Mouse (Mus musculus): ENCODE data around the gene Gm19935.

Gm19935 gene

DNA sequence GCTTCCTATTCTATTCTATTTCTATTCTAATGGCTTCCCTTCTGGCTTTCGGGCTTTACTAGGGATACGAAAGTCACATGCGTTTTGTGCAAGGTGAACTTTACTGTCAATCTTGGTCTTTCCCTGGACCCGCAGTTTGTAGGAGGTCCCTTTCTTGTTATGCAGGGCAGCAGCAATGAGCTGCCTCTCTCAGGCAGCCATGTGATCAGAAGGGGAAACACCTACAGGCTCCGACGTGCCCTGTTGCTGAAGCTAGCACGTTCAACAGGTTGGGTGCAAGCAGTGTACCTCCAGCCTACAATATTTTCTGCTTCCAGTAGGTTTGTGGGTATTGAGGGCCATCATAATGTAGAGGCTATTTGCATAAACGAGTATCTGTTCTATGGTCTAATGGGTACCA is 13.8 kb upstream of the Gm19935 start:
- no peak for DNase-seq (ENCODE audit: low read depth in 1 of 2, low spot score in 2 of 2)

GRCm38 (mm10) chr8:90829825-90830224 is 12.6 kb upstream of the Gm19935 start:
- DNase-seq (ENCODE audit: low read depth in 1 of 2, low spot score in 2 of 2): no peak

DNA sequence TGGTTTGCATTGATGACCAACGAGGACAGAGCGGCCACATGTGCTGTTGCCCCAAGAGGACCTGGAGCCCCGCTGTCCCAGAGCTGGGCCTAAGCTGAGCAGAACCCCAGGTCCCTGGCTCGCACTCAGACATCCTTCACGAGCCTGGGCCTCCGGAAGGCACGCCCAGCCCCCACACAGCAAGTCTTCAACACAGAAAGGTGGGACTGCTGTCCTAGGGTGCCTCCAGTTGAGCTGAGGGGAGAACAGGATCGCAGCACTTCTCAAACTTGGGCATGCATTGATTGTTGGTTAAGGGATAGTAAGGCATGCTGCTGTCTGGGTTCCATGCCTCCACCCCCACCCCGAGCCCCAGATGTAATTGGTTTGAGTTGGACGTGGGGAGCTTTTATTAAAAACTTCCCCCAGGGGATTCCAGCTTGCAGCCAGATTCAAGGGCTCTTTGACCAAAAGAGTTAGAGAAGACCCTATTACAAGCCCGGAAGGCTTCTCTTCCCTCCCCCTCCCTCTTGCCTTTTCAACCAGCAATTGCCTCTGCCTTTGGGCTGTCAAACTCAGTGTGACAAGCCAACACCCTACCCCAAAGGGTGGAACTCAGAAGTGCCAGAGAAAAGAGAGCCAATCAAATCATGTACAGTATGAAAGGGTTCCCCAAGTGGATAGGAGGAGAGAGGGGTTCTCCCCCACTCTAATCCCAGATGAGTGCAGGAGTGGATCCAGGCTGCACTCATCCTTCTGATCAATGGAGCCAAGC is 12.0 kb upstream of the Gm19935 start:
- no peak for DNase-seq (ENCODE audit: low read depth in 1 of 2, low spot score in 2 of 2)

GRCm38 (mm10) chr8:90828181-90828986 is 11.2 kb upstream of the Gm19935 start, which contains the start of gene Chd9:
TSS of gene Chd9 (plus strand) at chr8:90828352.
- peak; percentile 87 to 90 for DNase-seq (ENCODE audit: low read depth in 1 of 2, low spot score in 2 of 2)

GRCm38 (mm10) chr8:90825459-90825871 is 8.3 kb upstream of the Gm19935 start:
- DNase-seq (ENCODE audit: low read depth in 1 of 2, low spot score in 2 of 2): no peak

DNA sequence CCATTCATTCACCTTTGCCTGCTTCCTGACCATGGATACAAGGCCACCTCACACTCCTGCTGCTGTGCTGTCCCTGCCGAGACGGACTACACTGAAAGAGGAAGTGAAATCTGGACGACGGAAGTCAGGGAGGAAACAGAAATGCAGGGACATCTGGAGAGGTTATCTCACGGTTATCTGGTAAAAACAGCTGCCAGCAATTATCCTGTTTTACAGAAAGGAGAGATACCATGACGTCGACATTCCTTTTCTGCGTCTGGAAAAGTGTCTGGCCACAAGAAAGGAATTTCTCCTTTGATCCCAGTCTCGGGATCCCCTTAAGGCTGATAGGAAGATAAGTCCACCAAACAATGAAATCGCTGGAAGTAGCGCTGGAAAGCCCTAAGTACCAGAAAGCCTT is 5.2 kb upstream of the Gm19935 start:
- DNase-seq (ENCODE audit: low read depth in 1 of 2, low spot score in 2 of 2): peak in 1 of 2 experiments; percentile 28

DNA sequence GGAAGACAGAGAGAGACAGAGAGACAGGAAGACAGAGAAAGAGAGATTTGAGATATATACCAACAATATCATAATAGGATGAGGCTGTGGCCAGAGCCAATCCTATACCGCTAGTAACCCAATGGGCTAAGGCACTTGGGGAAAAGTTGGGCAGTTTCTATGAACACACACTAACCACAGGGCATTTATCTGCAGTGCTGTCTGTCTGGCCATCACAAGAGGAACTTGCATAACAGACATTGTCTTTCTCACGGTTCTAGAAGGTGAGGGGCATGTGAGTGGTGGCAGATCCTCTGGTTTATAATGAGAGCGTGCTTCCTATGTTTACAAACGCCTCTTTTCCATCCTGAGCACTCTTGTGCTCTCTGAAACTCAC is 3.1 kb upstream of the Gm19935 start:
- no peak for DNase-seq (ENCODE audit: low read depth in 1 of 2, low spot score in 2 of 2)

- no peak for DNase-seq (ENCODE audit: low read depth in 1 of 2, low spot score in 2 of 2)
Observed at GRCm38 (mm10) chr8:90819561-90820320, 2.5 kb upstream of the Gm19935 start.

GRCm38 (mm10) chr8:90816061-90816882 is 921 bp downstream of the Gm19935 start:
- DNase-seq (ENCODE audit: low read depth in 1 of 2, low spot score in 2 of 2): no peak

GRCm38 (mm10) chr8:90813602-90814320 is 3.4 kb downstream of the Gm19935 start:
- DNase-seq (ENCODE audit: low read depth in 1 of 2, low spot score in 2 of 2): no peak

GRCm38 (mm10) chr8:90799473-90799872 is 17.7 kb downstream of the Gm19935 start:
- DNase-seq (ENCODE audit: low read depth in 1 of 2, low spot score in 2 of 2): no peak

DNA sequence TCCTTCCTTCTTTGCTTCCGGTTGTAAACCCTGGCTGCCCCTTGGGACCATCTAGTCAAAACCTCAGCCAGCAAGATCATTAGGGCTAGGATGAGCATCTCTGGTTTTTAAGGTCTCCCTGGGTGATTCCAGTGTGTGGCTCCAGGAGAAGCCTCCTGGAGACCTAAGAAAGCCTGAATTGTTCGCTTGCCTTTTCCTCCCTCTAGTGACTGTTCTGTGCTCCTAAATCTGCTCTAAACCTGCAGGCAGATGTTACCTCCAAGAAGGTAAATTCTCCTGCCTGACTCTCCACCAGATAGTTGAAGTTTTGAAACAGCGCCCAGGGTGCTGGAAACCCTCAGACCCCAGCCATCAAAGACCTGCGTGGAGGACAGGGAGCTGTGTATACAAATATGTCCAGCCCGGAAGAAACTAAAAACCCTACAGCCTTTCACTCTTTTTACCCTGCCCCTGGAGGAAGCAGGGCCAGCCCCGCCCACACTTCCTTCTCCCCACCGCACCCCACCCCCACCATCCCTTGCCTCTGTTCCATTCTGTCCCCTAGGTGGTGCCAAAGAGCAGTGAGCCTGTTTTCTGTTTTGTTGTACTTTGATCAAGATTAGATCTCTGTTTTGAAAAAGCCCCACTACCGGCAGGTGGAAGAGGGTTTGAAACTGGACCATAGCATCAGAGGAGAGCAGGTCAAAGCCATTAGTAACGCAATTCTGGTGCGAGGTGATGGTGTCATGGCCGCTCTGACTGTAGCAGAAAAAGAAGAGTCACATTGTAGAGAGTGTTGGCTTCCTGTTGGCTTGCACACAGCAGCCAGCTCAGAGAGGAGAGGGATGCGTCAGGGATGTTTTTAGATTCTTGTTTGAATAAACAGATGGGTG is 22.0 kb downstream of the Gm19935 start:
- DNase-seq (ENCODE audit: low read depth in 1 of 2, low spot score in 2 of 2): peak in 1 of 2 experiments; percentile 45

DNA sequence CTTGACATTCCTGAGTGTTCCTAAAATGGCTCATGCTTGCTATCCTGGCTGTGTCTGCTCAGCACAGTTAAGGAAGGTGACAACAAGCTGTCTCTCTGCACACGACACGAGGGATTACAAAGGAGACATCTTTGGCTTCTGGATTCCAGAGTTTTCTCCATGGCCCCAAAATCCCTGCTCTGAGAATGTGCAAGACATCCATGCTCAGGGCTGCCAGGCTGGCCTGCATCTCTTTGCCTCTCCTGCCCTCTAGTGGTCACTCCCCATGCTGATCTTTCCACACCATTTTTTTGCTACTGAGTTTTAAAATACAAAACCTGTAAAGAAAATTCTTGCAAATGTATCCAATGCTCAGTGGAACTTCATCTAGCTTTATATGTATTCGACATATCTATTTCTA is 23.5 kb downstream of the Gm19935 start:
- peak; percentile 21 to 24 for DNase-seq (ENCODE audit: low read depth in 1 of 2, low spot score in 2 of 2)

DNA sequence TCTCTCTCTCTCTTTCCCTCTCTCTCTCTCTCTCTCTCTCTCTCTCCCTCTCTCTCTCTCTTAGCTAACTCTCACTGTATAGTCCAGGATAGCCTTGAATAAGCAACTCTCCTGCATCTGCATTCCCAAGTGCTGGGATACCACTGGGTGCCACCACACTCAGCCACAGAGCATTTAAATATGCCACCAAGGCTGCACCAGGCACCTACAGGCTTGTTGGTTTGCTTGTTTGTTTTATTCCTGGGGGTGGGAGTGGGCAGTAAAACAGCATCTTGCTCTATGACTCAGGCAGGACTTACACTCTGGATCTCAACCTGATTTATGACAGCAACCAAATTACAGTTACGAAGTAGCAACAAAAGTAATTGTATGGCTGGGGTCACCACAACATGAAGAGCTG is 25.6 kb downstream of the Gm19935 start:
- no peak for DNase-seq (ENCODE audit: low read depth in 1 of 2, low spot score in 2 of 2)

GRCm38 (mm10) chr8:90769791-90770190 is 47.4 kb downstream of the Gm19935 start:
- DNase-seq (ENCODE audit: low read depth in 1 of 2, low spot score in 2 of 2): no peak
